Mouse (Mus musculus) embryo, embryonic 11.5 days (tissue): ENCODE results near the gene Mageb4.
"Not testable (repeated sequence)": the region's sequence is repeated elsewhere in the genome, so short reads cannot be mapped to it uniquely, and the experiment has no call there.

Experiments
- DNase-seq: peaks from one replicate; pipeline ENCODE4 v3.0.0-alpha.2; 2012; ENCODE audit warnings: low read depth, low spot score

Mageb4 gene

DNA sequence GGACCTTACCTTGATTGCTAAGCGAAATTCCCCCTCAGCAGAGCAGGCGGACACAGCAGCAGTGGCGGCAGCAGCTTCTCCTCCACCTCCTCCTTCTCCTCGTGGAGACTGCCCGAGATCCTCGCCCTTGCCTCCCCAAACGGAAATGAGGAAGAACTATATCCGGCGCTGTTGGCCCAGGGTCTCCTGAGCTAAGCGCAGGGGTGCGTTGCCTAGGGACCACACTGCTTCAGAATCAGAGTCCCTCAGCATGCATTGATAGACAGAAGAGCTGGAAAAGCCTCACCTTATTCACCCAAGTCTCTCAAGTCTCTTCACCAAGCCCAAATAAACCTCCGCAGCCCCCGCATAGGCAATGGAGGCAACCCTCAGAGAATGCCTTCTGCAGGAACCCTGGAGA is at the start of gene Mageb4:
Gene Mageb4, minus strand, starts transcription at position 101 of the 400 bp plus-strand sequence.
- not testable (repeated sequence) for DNase-seq

DNA sequence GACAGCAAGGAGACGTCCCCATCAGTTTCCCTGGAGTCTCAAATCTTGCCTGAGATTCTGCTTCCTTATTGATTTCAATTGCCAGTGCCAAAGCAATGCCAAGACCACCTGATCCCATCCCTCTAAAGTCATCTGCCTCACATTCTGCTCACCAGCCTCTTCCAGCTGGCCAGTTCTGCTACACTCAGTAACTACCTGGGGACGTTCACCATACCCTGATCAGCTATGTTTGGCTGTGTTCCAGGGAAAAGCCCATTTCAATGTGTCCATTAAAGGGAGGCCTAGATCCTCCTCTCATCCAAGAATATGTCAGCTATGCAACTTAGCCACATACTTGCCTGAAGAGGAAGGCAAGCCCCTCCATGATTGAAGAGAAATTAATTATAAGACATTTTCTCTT is 20.3 kb downstream of the Mageb4 start:
- DNase-seq: not testable (repeated sequence)

DNA sequence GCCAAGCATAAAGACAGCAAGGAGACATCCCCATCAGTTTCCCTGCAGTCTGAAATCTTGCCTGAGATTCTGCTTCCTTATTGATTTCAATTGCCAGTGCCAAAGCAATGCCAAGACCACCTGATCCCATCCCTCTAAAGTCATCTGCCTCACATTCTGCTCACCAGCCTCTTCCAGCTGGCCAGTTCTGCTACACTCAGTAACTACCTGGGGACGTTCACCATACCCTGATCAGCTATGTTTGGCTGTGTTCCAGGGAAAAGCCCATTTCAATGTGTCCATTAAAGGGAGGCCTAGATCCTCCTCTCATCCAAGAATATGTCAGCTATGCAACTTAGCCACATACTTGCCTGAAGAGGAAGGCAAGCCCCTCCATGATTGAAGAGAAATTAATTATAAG is 58.9 kb downstream of the Mageb4 start:
- not testable (repeated sequence) for DNase-seq

DNA sequence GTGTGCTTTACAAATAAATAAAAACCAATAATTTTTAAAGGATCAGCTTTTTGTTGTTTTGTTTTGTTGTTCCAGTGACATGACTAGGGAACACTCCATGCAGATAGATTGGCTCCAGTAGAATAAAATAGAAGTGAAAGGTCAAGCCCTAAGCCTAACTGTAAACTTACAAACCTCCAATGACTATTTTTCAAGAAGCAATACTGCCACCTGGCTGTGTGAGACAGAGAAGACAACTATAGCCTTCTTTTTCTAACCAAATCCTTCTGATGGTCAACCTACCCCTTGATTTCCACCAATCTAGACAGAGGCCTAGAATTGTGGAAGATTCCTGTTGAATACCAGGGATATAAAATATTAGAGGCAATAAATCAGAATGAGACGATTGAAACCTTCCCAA is 67.6 kb downstream of the Mageb4 start:
- DNase-seq: no peak
